Mouse (Mus musculus) heart, embryonic 14.5 days (tissue): ENCODE data around the gene Tgfbr2. TPM values are rescaled to one million over a fixed set of nuclear protein-coding genes. Genes with fewer than 3 reads are reported as not detected.

Experiments used
- ATAC-seq: fragments of 200-750 bp; cut with Nextera tagmentation; 2 replicates; pipeline ENCODE4 v1.8.0; 2017; ENCODE audit warnings: low read depth, moderate TSS enrichment; ENCODE audit not compliant: insufficient number of reproducible peaks, insufficient read depth, low FRiP score
- H3K27ac ChIP-seq, 2 experiments: fragments of 200-500 bp in 1 of 2; fragments of 300-500 bp in 1 of 2; sonication (generic) in 1 of 2; replicated peaks in 1 of 2; 2 replicates each; pipeline ENCODE4 v1.5.1; 2012 to 2014; ENCODE audit warnings: low read depth in 2 of 2, low read length in 2 of 2, control low read depth in 1 of 2, mild to moderate bottlenecking in 1 of 2, mixed read lengths in 1 of 2; ENCODE audit not compliant: control insufficient read depth in 1 of 2, insufficient read depth in 1 of 2
- H3K27me3 ChIP-seq: fragments of 300-500 bp; sonication (generic); 2 replicates; pipeline ENCODE4 v1.6.1; 2014; ENCODE audit warnings: mild to moderate bottlenecking, low read length, control low read depth; ENCODE audit not compliant: control insufficient read depth, insufficient read depth
- H3K36me3 ChIP-seq: fragments of 300-500 bp; sonication (generic); 2 replicates; pipeline ENCODE4 v1.6.1; 2014; ENCODE audit warnings: mild to moderate bottlenecking, control low read depth, low read length, mixed read lengths; ENCODE audit not compliant: control insufficient read depth, insufficient read depth
- H3K4me1 ChIP-seq, 2 experiments: fragments of 200-500 bp in 1 of 2; fragments of 300-500 bp in 1 of 2; sonication (generic) in 1 of 2; 2 replicates each; pipeline ENCODE4 v1.6.1; 2012 to 2014; ENCODE audit warnings: low read length in 2 of 2, control low read depth in 1 of 2, mixed read lengths in 1 of 2; ENCODE audit not compliant: control insufficient read depth in 2 of 2, insufficient read depth in 2 of 2
- H3K4me2 ChIP-seq: fragments of 300-500 bp; sonication (generic); 2 replicates; pipeline ENCODE4 v1.6.1; 2014; ENCODE audit warnings: mild to moderate bottlenecking, low read length
- H3K4me3 ChIP-seq, 2 experiments: fragments of 200-500 bp in 1 of 2; fragments of 300-500 bp in 1 of 2; sonication (generic) in 1 of 2; 2 replicates each; pipeline ENCODE4 v1.5.1; 2012 to 2014; ENCODE audit warnings: low read length in 2 of 2, mild to moderate bottlenecking in 2 of 2, control low read depth in 1 of 2, low read depth in 1 of 2, moderate library complexity in 1 of 2; ENCODE audit not compliant: control insufficient read depth in 1 of 2, insufficient read depth in 1 of 2
- H3K9ac ChIP-seq: fragments of 300-500 bp; sonication (generic); 2 replicates; pipeline ENCODE4 v1.6.1; 2014; ENCODE audit warnings: mild to moderate bottlenecking, low read length
- H3K9me3 ChIP-seq: fragments of 300-500 bp; sonication (generic); 2 replicates; pipeline ENCODE4 v1.6.1; 2016; ENCODE audit warnings: low read length, control low read depth; ENCODE audit not compliant: control insufficient read depth
- WGBS: fragments of 180-500 bp; shearing (Covaris S2); extraction: QIAGEN DNeasy Blood & Tissue Kit; methylation state at CpG from one replicate; pipeline ENCODE4 v1.1.7; 2014; 5-methylcytosine and 5-hydroxymethylcytosine counted together
- polyA plus RNA-seq: library from polyadenylated mRNA; unstranded; fragments of >200 nt; fragmentation: Nextera tagmentation; extraction: Ambion mirVana; gene quantifications from 2 replicates; pipeline ENCODE4 v1.2.1, GENCODE M21; 2014

The Tgfbr2 gene
- polyA plus RNA-seq, 1 experiment from 2014 or later = 24.6 TPM

GRCm38 (mm10) chr9:116139549-116139948 lies 35.6 kb downstream of the Tgfbr2 start:
- Histone ChIP-seq H3K27ac (no peak overlapping the region), H3K4me1 (peaks cover 10 to 19% of the 10 kb centered on the region in 2 experiments), H3K9me3 (no peaks in the 10 kb centered on the region), H3K4me3 (no peak overlapping the region), H3K4me2 (no peak overlapping the region), H3K27me3 (no peaks in the 10 kb centered on the region), H3K36me3 (0 out of 2 replicates have a peak, but pooled peaks cover 4% of the 10 kb centered on the region), H3K9ac (no peak overlapping the region)
- ATAC-seq = no peak
- WGBS = 73% methylated on average over 7 of the region's 7 CpGs

DNA sequence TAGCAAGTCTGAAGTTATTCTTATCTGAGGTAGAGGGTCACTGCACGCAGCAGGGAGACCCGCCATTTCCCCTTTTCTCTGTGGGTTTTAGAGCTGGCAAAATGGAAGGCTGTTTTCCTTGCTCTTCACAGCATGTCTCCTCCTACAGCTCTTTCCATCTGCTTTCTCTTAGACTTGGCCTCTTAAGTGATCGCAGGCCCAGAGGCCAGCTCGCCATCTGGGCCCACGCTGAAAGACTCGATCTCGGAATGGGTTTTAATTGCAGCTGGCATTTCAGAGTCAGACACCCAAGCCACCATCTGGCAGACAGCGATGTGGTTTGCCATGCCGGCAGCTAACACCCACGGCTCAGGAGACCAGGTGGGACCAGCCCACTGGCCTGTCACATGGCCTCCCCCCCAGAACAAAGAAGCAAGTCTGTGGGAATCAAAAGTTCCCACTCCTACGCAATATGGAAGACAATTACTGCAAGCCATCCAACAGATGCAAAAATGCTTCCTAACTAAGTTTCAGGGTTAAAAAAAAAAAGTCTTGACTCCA lies 36.5 kb downstream of the Tgfbr2 start:
- Histone ChIP-seq H3K27me3 (no peaks in the 10 kb centered on the region), H3K9me3 (no peaks in the 10 kb centered on the region), H3K4me3 (no peak overlapping the region), H3K4me2 (no peak overlapping the region), H3K4me1 (peaks cover 10 to 24% of the 10 kb centered on the region in 2 experiments), H3K27ac (no peak overlapping the region), H3K9ac (no peak overlapping the region), H3K36me3 (0 out of 2 replicates have a peak, but pooled peaks cover 4% of the 10 kb centered on the region)
- WGBS = 85% methylated on average over 11 of the region's 11 CpGs
- no peak for ATAC-seq

- 0 out of 2 replicates have a peak, but pooled peaks cover 4% of the 10 kb centered on the region for H3K36me3 ChIP-seq
- 85% methylated on average over 3 of the region's 3 CpGs for WGBS
- ATAC-seq = no peak
- H3K9ac ChIP-seq = no peak overlapping the region
- H3K4me3 ChIP-seq = no peak overlapping the region
- H3K4me1 ChIP-seq = peaks cover 13 to 29% of the 10 kb centered on the region in 2 experiments
- no peak overlapping the region for H3K4me2 ChIP-seq
- H3K9me3 ChIP-seq = no peaks in the 10 kb centered on the region
- H3K27ac ChIP-seq = no peak overlapping the region
- no peaks in the 10 kb centered on the region for H3K27me3 ChIP-seq
Measured at GRCm38 (mm10) chr9:116137645-116138044, 37.5 kb downstream of the Tgfbr2 start.

GRCm38 (mm10) chr9:116136811-116137210 lies 38.3 kb downstream of the Tgfbr2 start:
- Histone ChIP-seq H3K4me3 (no peak overlapping the region), H3K9me3 (no peaks in the 10 kb centered on the region), H3K4me1 (peaks cover 13 to 29% of the 10 kb centered on the region in 2 experiments), H3K4me2 (no peak overlapping the region), H3K36me3 (0 out of 2 replicates have a peak, but pooled peaks cover 4% of the 10 kb centered on the region), H3K27me3 (no peaks in the 10 kb centered on the region), H3K9ac (no peak overlapping the region), H3K27ac (no peak overlapping the region)
- ATAC-seq = no peak
- 74% methylated on average over 5 of the region's 5 CpGs for WGBS

DNA sequence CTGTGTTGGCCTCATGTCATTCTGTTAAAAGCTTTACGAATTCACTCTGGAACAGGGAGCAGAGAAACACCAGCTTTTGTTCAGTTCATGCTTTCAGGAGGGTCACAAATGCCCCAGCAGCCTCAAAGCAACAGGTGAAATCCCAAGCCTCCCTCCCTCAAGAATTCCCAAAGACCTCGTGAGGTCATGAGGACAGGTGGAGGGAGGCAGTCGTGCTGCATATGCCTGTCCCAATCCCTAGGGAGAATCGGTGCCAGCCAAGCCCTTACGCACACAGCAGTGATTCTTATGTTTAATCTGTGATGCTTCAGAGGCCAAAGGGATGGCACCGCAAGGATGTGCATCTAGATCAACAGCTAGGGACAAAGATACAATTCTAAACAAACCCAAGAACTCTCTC lies 39.0 kb downstream of the Tgfbr2 start:
- Histone ChIP-seq H3K9me3 (no peaks in the 10 kb centered on the region), H3K27me3 (no peaks in the 10 kb centered on the region), H3K27ac (no peak overlapping the region), H3K4me1 (peaks cover 13 to 29% of the 10 kb centered on the region in 2 experiments), H3K4me2 (no peak overlapping the region), H3K4me3 (no peak overlapping the region), H3K9ac (no peak overlapping the region), H3K36me3 (peaks cover 10% of the 10 kb centered on the region)
- no peak for ATAC-seq
- WGBS = 73% methylated on average over 6 of the region's 6 CpGs

GRCm38 (mm10) chr9:116134488-116134887 lies 40.7 kb downstream of the Tgfbr2 start:
- no peak for ATAC-seq
- H3K4me3 ChIP-seq = no peak overlapping the region
- 76% methylated on average over 2 of the region's 2 CpGs for WGBS

DNA sequence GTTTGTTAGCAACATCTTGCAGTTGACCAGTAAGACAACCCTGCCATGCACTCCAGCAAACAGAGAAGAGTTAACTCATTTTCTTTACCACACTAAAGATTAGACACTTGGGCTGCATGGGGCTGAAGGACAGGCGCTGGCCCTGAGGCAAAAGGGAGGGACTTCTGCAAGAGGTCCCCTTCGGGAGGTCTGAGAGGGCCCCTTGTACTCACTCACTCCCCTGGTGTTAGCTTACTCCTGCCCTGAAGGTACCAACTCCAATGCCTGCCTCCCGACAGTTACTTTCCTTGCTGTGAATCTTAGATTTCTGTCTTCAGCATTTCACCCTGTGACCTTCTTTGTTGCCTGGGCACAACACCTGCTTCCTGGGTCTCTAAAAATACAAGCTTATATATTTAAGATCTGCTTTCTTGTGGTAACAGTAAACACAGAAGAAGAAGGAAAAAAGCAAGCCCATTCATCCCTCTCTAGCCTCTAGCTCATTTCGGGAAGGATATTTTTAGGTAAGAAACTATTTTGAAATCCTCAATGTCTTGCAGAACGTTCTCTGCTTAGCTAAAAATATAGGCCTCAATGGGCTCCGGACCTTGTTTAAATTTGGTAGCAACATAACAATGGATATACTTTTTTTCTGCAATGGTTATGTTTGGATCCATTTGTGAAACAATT lies 41.7 kb downstream of the Tgfbr2 start:
- H3K4me3 ChIP-seq = no peak overlapping the region
- H3K4me1 ChIP-seq = peaks cover 11 to 25% of the 10 kb centered on the region in 2 experiments
- no peaks in the 10 kb centered on the region for H3K9me3 ChIP-seq
- no peak overlapping the region for H3K27ac ChIP-seq
- no peak overlapping the region for H3K9ac ChIP-seq
- no peaks in the 10 kb centered on the region for H3K27me3 ChIP-seq
- no peak overlapping the region for H3K4me2 ChIP-seq
- ATAC-seq = no peak
- peaks cover 32% of the 10 kb centered on the region for H3K36me3 ChIP-seq
- 53% methylated on average over 6 of the region's 6 CpGs for WGBS

More at GRCm38 (mm10) chr9:116134488-116134887, 40.7 kb downstream of the Tgfbr2 start:
- H3K4me1 ChIP-seq = peaks cover 11 to 25% of the 10 kb centered on the region in 2 experiments
- H3K27me3 ChIP-seq = no peaks in the 10 kb centered on the region
- no peak overlapping the region for H3K4me2 ChIP-seq
- peaks cover 25% of the 10 kb centered on the region for H3K36me3 ChIP-seq
- no peak overlapping the region for H3K9ac ChIP-seq
- H3K27ac ChIP-seq = no peak overlapping the region; a peak in 1 of 4 replicates
- no peaks in the 10 kb centered on the region for H3K9me3 ChIP-seq
